Mouse (Mus musculus): Measurements from ENCODE around the gene Trpc6.

Gene Trpc6

GRCm38 (mm10) chr9:8544041-8544794 is at the start of gene Trpc6:
Gene Trpc6 (plus strand): TSS chr9:8544142.
- no peak for TF ChIP-seq GATA4 (IDR thresholded peaks at IDR 0.05; ENCODE audit: insufficient replicate concordance, low read length)

- no peak for TF ChIP-seq GATA4 (IDR thresholded peaks at IDR 0.05; ENCODE audit: insufficient replicate concordance, low read length)
Measured at GRCm38 (mm10) chr9:8520911-8521310, 23.0 kb upstream of the Trpc6 start.

GRCm38 (mm10) chr9:8533670-8534069 is 10.3 kb upstream of the Trpc6 start:
- TF ChIP-seq GATA4 (IDR thresholded peaks at IDR 0.05; ENCODE audit: insufficient replicate concordance, low read length) = no peak

- TF ChIP-seq GATA4 (IDR thresholded peaks at IDR 0.05; ENCODE audit: insufficient replicate concordance, low read length) = no peak
Measured at GRCm38 (mm10) chr9:8545236-8545635, 1.3 kb downstream of the Trpc6 start.

- TF ChIP-seq GATA4 (IDR thresholded peaks at IDR 0.05; ENCODE audit: insufficient replicate concordance, low read length) = no peak
Measured at GRCm38 (mm10) chr9:8558574-8558973, 14.6 kb downstream of the Trpc6 start.

GRCm38 (mm10) chr9:8592618-8593017 is 48.7 kb downstream of the Trpc6 start:
- TF ChIP-seq GATA4 (IDR thresholded peaks at IDR 0.05; ENCODE audit: insufficient replicate concordance, low read length) = no peak

GRCm38 (mm10) chr9:8597089-8597488 is 53.1 kb downstream of the Trpc6 start:
- TF ChIP-seq GATA4 (IDR thresholded peaks at IDR 0.05; ENCODE audit: insufficient replicate concordance, low read length) = no peak

- TF ChIP-seq GATA4 (IDR thresholded peaks at IDR 0.05; ENCODE audit: insufficient replicate concordance, low read length) = no peak
Measured at GRCm38 (mm10) chr9:8606816-8607491, 63.0 kb downstream of the Trpc6 start.

GRCm38 (mm10) chr9:8634344-8634743 is 90.4 kb downstream of the Trpc6 start:
- TF ChIP-seq GATA4 (IDR thresholded peaks at IDR 0.05; ENCODE audit: insufficient replicate concordance, low read length) = no peak

- TF ChIP-seq GATA4 (IDR thresholded peaks at IDR 0.05; ENCODE audit: insufficient replicate concordance, low read length) = no peak
Measured at GRCm38 (mm10) chr9:8643453-8643852, 99.5 kb downstream of the Trpc6 start.

GRCm38 (mm10) chr9:8655347-8655746 is 111.4 kb downstream of the Trpc6 start:
- TF ChIP-seq GATA4 (IDR thresholded peaks at IDR 0.05; ENCODE audit: insufficient replicate concordance, low read length) = no peak

- no peak for TF ChIP-seq GATA4 (IDR thresholded peaks at IDR 0.05; ENCODE audit: insufficient replicate concordance, low read length)
Measured at GRCm38 (mm10) chr9:8672944-8673343, 129.0 kb downstream of the Trpc6 start.

GRCm38 (mm10) chr9:8676607-8677006 is 132.7 kb downstream of the Trpc6 start:
- no peak for TF ChIP-seq GATA4 (IDR thresholded peaks at IDR 0.05; ENCODE audit: insufficient replicate concordance, low read length)

GRCm38 (mm10) chr9:8693177-8693576 is 149.2 kb downstream of the Trpc6 start:
- TF ChIP-seq GATA4 (IDR thresholded peaks at IDR 0.05; ENCODE audit: insufficient replicate concordance, low read length) = no peak

GRCm38 (mm10) chr9:8700669-8701068 is 156.7 kb downstream of the Trpc6 start:
- TF ChIP-seq GATA4 (IDR thresholded peaks at IDR 0.05; ENCODE audit: insufficient replicate concordance, low read length) = no peak

- no peak for TF ChIP-seq GATA4 (IDR thresholded peaks at IDR 0.05; ENCODE audit: insufficient replicate concordance, low read length)
Measured at GRCm38 (mm10) chr9:8703516-8703915, 159.6 kb downstream of the Trpc6 start.

Measured in liver, adult (tissue).